In the genomic region with DNA sequence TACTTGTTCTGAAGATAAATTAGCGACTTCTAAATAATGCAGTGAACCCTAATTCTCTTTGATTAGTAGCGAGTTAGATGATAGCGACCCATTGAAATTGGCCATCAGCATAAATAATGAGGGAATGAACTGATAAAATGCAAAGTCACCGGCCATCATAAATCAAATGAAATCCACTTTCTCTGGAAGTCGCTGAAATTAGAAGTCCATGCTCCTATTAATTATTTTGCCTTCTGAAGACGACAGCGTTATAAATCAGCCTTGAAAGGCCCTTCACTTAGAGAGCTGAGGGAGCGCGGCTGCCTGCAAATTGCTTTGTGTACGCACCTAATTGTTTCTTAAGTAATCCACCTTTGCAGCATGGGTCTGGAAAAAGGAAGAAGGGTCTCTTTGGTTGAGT, we compare ENCODE assay signal across 30 mouse cellular contexts.
DNase-seq lines count a peak whose midpoint lies in the region; ATAC-seq and TF ChIP-seq lines count a peak whose summit lies in the region.
"Had no signal": no experiment of that assay in that cellular context is flagged by ENCODE, and none has a peak within 500 bp of the region (broad histone marks: within the 10 kb centered on the region; RNA-seq: fewer than 3 reads in every experiment).

No protein-coding gene starts in this region.

- no peak overlapping the region for H3K27ac ChIP-seq in kidney, embryonic 14.5 days (ENCODE audit: low read depth, low read length)
- H3K27ac ChIP-seq in midbrain, postnatal 0 days (ENCODE audit: low read depth, low read length), result no peak overlapping the region
- H3K27ac ChIP-seq in midbrain, embryonic 10.5 days (replicated peaks), result no peak overlapping the region
- H3K27ac ChIP-seq: forebrain, embryonic 12.5 days; heart, embryonic 10.5 days; heart, embryonic 15.5 days; limb, embryonic 12.5 days; liver, embryonic 15.5 days; neural tube, embryonic 13.5 days had no signal

- H3K9me3 ChIP-seq in kidney, embryonic 14.5 days (ENCODE audit: control insufficient read depth, low read length), result no peaks in the 10 kb centered on the region
- H3K9me3 ChIP-seq in midbrain, postnatal 0 days (ENCODE audit: low read length), result no peaks in the 10 kb centered on the region
- H3K9me3 ChIP-seq in midbrain, embryonic 10.5 days (replicated peaks), result no peaks in the 10 kb centered on the region
- H3K9me3 ChIP-seq: forebrain, embryonic 12.5 days; heart, embryonic 15.5 days; limb, embryonic 12.5 days; liver, embryonic 15.5 days had no signal

- TF ChIP-seq CTCF in midbrain, postnatal 0 days (IDR thresholded peaks at IDR 0.05), result no peak

- H3K9ac ChIP-seq in kidney, embryonic 14.5 days (ENCODE audit: low read depth, low read length), result no peak overlapping the region
- no peak overlapping the region for H3K9ac ChIP-seq in midbrain, postnatal 0 days (replicated peaks; ENCODE audit: low read length, poor library complexity, severe bottlenecking)
- H3K9ac ChIP-seq: forebrain, embryonic 12.5 days; forebrain, postnatal 0 days; heart, embryonic 15.5 days; limb, embryonic 12.5 days; liver, embryonic 15.5 days; lung, embryonic 14.5 days; neural tube, embryonic 13.5 days had no signal

- no peak for DNase-seq in kidney, adult 11 months
- peak; percentile 35 for DNase-seq in midbrain, postnatal 0 days (ENCODE audit: low spot score)
- no peak for DNase-seq in midbrain, embryonic 10.5 days (ENCODE audit: low spot score)
- DNase-seq in embryo, embryonic 11 days, result peak; percentile 22
- DNase-seq in mesoderm, embryonic 11.5 days (ENCODE audit: low read depth, low spot score), result peak; percentile 59
- no peak for DNase-seq in gastrocnemius, postnatal 4 days (ENCODE audit: low spot score in 2 of 2)
- DNase-seq: adrenal gland, adult 2 months; B cell, adult 2 months; cerebellum, adult 2 months; cerebellum, postnatal 14 days; forebrain, postnatal 0 days; gastrocnemius, postnatal 14 days; heart, postnatal 36 days; lung, embryonic 14.5 days; lung, postnatal 14 days; thymus, adult 2 months; thymus, postnatal 36 days had no signal

- no peak overlapping the region for H3K4me3 ChIP-seq in kidney, embryonic 14.5 days (ENCODE audit: low read length)
- H3K4me3 ChIP-seq in midbrain, postnatal 0 days (ENCODE audit: low read depth, low read length), result no peak overlapping the region
- no peak overlapping the region for H3K4me3 ChIP-seq in midbrain, embryonic 10.5 days
- H3K4me3 ChIP-seq: erythroblast, embryonic 14.5 days; forebrain, embryonic 12.5 days; heart, embryonic 10.5 days; heart, embryonic 15.5 days; limb, embryonic 12.5 days; liver, embryonic 15.5 days; myocyte; neural tube, embryonic 13.5 days had no signal

- peak; percentile 52; the same call in 1 of the 2 replicates for ATAC-seq in kidney, embryonic 14.5 days (ENCODE audit: low FRiP score, low TSS enrichment)
- ATAC-seq in midbrain, postnatal 0 days (ENCODE audit: low FRiP score), result no peak
- ATAC-seq: activated CD4-positive, CD25-positive, alpha-beta regulatory T cell, adult 4 months; forebrain, postnatal 0 days; intestine, postnatal 0 days; midbrain, embryonic 16.5 days had no signal

- H3K4me2 ChIP-seq in kidney, embryonic 14.5 days (replicated peaks; ENCODE audit: low read depth, low read length), result no peak overlapping the region
- H3K4me2 ChIP-seq in midbrain, postnatal 0 days (ENCODE audit: low read depth, low read length, poor library complexity, severe bottlenecking), result no peak overlapping the region
- H3K4me2 ChIP-seq: forebrain, embryonic 12.5 days; heart, embryonic 15.5 days; limb, embryonic 12.5 days; liver, embryonic 15.5 days; lung, embryonic 14.5 days; midbrain, embryonic 11.5 days; neural tube, embryonic 13.5 days had no signal

- H3K27me3 ChIP-seq in kidney, embryonic 14.5 days (ENCODE audit: control insufficient read depth, insufficient read depth, low read length), result peaks cover 6% of the 10 kb centered on the region; the same call in 1 of the 2 replicates
- H3K27me3 ChIP-seq in midbrain, postnatal 0 days (ENCODE audit: insufficient read depth, low read length), result no peaks in the 10 kb centered on the region
- H3K27me3 ChIP-seq in midbrain, embryonic 10.5 days (ENCODE audit: low read depth, poor library complexity, severe bottlenecking), result no peaks in the 10 kb centered on the region
- H3K27me3 ChIP-seq: forebrain, embryonic 12.5 days; heart, embryonic 15.5 days; limb, embryonic 12.5 days; liver, embryonic 15.5 days; neural tube, embryonic 13.5 days had no signal

- no peaks in the 10 kb centered on the region for H3K36me3 ChIP-seq in kidney, embryonic 14.5 days (ENCODE audit: control insufficient read depth, insufficient read depth, low read length)
- no peaks in the 10 kb centered on the region for H3K36me3 ChIP-seq in midbrain, postnatal 0 days (ENCODE audit: insufficient read depth, low read length)
- no peaks in the 10 kb centered on the region for H3K36me3 ChIP-seq in midbrain, embryonic 10.5 days
- H3K36me3 ChIP-seq: forebrain, embryonic 12.5 days; heart, embryonic 10.5 days; heart, embryonic 15.5 days; limb, embryonic 12.5 days; liver, embryonic 15.5 days; neural tube, embryonic 13.5 days had no signal

- 24% methylated on average over 10 of the region's 10 CpGs for WGBS in kidney, embryonic 14.5 days
- 84% methylated on average over 10 of the region's 10 CpGs for WGBS in midbrain, postnatal 0 days
- WGBS in midbrain, embryonic 10.5 days, result 92% methylated on average over 10 of the region's 10 CpGs

- no peaks in the 10 kb centered on the region; the same call in 1 of the 2 replicates for H3K4me1 ChIP-seq in kidney, embryonic 14.5 days (ENCODE audit: control insufficient read depth, insufficient read depth, low read length)
- H3K4me1 ChIP-seq in midbrain, postnatal 0 days (ENCODE audit: insufficient read depth, low read length), result no peaks in the 10 kb centered on the region
- no peaks in the 10 kb centered on the region for H3K4me1 ChIP-seq in midbrain, embryonic 10.5 days
- H3K4me1 ChIP-seq: forebrain, embryonic 12.5 days; heart, embryonic 10.5 days; heart, embryonic 15.5 days; limb, embryonic 12.5 days; liver, embryonic 15.5 days; neural tube, embryonic 13.5 days had no signal

Comparison
In these comparisons a context has a peak if more than half of its experiments do, and no peak if none do; other contexts are left out.
1. DNase-seq: peak in midbrain, postnatal 0 days (single experiment), embryo, embryonic 11 days (single experiment) and mesoderm, embryonic 11.5 days (single experiment); none in kidney, adult 11 months (single experiment), midbrain, embryonic 10.5 days (single experiment) and gastrocnemius, postnatal 4 days (0 of 2).